Mouse (Mus musculus) frontal cortex, adult (tissue): ENCODE measurements around the gene Gdf3.
"Not testable (repeated sequence)": the region's sequence is repeated elsewhere in the genome, so short reads cannot be mapped to it uniquely, and the experiment has no call there.

Experiments
- ATAC-seq: cut with Nextera tagmentation; 2 replicates; pipeline ENCODE4 v1.9.2; 2017; ENCODE audit warnings: mild to moderate bottlenecking, moderate library complexity, mixed read lengths; ENCODE audit not compliant: low TSS enrichment

The Gdf3 gene

DNA sequence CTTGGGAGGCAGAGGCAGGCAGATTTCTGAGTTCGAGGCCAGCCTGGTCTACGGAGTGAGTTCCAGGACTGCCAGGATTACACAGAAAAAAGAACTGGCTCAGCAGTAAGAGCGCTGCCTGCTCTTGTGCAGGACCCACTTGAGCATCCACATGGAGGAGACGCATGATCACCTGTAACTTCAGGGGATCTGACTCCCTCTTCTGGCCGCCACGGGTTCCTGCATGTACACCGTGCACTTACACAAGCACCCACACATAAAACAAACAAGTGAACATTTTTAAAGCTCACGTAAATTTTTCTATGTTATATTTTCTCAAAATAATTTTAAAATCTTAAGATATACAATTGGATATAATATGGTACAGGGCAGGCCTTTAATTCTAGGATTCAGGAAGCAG is 4.4 kb downstream of the Gdf3 start:
- no peak for ATAC-seq

DNA sequence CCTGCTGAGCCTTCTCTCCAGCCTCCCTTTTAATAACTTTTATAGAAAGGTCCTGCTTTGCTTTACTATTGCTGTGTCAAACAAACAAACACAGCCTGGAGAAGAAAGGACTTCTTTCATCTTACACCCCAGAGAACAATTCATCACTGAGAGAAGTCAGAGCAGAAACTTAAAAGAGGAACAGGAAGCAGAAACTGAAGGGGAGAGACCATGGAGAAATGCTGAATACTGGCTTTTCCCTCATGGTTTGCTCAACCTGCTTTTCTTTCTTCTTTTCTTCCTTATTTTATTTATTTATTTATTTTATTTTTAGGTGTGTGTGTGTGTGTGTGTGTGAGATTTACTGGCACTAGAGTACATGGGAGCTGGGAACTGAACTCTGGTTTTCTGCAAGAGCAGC is 5.6 kb downstream of the Gdf3 start:
- ATAC-seq = no peak

DNA sequence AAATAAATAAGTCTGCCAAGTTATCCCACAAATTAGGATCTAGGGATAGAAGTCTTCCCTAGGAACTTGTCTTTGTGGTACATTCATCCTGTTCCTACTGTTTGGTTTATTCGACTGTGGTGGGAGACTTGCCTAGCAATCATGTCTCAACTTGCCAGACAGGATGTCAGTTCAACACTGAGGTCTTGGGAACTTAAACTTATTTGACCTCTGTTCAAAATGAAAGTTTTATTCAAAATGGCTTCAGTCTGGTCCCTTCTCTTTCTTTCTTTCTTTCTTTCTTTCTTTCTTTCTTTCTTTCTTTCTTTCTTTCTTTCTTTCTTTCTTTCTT is 6.9 kb downstream of the Gdf3 start:
- ATAC-seq = no peak

DNA sequence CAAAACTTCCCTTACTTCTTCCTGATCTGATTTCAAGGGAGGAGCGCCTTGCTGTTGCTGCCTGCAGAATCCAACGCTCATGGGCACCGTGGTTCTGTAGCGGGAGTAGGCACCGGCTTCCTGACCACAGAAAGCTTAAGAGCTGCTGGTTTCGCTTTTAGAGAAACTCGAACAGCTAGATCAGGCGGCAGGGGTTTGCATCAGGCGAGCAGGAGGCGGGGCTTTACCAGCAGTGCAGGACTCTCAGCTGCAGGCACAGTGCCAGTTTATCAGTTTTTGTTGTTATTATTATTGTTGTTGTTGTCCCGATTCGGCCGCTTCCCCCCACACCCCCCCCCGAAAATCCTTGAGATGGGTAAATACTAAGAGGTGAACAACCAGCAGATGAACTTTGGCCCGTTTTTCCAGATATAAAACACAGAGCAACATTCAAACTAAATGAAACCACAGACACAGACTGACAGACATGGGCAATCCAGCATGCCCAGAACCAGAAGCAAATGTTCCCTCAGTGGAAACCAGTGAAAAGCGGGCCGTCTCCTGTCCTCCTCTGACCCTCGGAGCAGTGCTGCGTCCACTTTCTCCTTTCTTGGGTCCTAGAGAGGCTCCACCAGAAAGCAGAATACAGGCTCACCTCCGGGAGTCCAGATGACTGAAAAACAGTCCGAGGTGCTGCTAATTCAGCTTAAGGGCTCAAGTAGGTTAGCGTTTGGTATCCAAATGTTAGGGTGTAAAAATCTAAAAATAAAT is 7.5 kb downstream of the Gdf3 start, which contains the start of gene Apobec1:
Gene Apobec1 (minus strand): TSS at position 203 of the 750 bp plus-strand sequence.
- ATAC-seq = peak; percentile 99

DNA sequence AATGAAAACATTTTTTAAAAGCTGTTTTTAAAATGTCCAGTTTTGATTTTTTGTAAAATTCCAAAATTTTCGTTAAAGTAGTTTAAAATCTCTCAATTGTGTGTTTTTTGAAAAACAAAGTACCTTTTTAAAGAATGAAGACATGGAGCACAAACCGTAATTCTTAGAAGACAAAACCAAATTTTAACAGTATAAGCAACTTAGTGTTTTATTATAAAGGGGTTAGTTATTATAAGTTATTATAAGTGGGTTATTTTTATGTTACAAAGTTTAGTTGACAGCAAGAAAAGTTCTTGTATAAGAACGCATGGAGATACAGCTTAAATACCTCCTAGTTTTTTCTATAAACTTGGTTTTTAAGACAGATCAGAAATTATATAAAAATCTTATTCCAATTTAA is 8.3 kb downstream of the Gdf3 start:
- no peak for ATAC-seq

DNA sequence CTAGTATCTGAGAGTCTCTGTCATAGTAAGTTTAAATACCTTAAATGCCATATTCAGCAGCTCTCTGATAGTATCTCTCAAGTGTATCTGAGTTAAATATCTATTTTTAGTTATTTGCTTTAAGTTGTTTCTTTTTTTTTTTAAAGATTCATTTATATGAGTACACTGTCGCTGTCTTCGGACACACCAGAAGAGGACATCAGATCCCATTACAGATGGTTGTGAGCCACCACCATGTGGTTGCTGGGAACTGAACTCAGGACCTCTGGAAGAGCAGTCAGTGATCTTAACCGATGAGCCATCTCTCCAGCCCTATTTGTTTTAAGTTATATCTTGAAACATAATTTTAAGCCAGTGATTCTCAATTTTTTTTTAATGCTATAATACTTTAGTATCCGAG is 8.9 kb downstream of the Gdf3 start:
- no peak for ATAC-seq

DNA sequence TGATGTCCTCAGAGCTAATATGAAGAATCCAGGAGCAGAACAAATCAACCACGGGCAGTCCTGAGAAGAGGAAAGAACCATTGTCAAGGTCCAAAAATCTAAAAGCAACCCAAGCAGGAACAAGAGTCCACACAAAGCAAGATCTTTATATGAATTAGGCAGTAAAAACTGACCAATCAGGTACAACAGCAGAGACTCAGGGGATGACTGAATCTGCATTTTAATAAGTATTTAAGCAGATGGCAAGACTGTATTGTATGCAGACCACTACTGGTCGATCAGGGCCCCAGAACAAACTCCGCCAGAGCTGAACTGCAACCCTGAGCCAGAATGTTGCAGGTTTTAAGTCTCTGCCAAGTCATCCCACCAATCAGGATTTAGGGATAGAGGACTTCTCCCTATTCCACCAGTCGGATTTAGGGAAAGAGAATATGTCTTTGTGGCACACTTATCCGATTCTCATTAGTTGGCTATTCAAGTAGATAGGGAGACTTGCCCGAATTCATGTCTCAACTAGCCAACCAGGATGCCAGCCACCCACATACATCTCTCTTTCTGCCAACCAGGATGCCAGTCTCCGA is 9.7 kb downstream of the Gdf3 start:
- no peak for ATAC-seq

DNA sequence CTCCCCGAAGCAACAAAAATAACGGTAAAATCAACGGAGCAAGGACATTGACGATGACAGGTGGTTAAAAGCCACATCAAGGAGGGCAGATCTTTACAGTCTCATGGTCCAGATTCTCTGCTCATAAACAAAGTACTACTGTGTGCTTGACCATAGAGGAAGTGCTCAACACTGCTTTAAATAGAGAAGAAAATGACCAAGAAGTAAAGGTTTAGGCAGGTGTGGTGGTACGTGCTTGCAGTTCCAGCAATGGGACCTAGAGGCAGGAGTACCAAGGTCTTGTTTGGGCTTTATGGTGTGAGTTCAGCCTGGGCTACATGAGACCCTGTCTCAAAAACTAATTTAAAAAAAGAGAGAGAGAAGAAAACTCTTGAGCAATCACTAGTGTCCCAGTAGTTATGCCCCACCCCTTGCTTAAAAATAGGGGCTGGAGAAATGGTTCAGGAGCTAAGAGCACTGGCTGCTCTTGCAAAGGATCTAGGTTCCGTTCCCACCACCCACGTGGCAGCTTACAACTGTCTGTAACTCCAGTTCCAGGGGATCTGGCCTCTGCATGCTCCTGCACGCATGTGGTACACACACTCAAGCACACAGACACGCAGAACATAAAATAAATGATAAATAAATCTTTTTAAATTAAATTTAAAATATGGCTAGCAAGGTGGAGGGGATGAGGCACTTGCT is 10.7 kb downstream of the Gdf3 start:
- ATAC-seq = no peak

DNA sequence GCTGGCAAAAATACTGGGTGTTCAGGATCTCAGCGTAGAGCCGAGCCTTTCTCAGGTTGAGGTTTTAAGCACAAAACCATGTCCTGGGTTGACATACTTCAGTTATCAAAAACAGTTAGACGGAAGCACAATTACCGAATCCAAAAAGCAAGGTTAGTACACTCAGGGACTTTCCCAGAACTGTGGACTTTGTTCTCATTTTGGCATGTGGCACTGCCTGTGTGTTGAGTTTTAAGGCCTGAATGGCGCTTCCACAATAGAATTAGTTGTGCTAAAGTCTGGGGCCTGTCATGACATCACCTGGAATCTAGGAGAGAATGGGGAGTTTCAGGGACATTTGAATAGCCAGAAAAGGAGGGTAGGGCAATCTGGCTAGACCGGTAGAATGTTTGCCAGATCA is 11.5 kb downstream of the Gdf3 start:
- no peak for ATAC-seq

DNA sequence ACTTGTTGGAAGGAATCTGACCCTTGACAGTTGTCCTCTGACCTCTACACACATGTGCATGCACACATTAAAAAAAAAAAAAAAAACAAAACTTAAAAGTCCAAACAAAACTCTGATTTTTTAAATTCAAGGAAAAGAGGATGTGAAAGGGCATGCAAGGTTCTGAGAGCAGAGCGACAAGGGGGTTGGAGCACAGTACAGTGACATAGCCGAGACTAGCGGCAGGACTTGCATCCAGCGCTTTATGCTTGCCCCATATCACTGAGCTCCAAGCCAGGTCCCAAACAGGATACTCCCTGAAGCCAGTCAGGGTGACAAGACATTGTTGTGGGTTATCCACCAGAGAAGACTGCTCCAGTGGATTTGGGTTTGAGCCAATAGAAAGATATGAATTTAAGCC is 11.9 kb downstream of the Gdf3 start:
- ATAC-seq = no peak

DNA sequence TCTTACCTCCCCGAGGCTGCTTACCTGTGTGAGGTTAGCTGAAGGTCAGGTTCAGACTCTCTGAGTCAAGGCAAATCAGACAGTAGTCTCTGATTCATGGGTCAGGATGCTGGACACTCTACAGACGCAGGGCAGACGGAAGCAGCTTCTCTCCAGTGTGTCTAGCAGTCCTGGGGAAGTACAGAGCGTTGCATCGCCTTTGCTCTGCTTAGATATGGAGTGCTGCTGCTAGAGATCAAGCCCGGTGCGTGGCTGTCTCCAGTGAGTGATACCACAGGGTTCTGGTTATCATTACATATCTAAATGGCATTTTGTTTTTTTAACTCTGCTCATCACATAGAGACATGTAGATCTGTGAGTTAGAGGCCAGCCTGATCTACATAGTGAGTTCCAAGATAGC is 13.3 kb downstream of the Gdf3 start:
- no peak for ATAC-seq

DNA sequence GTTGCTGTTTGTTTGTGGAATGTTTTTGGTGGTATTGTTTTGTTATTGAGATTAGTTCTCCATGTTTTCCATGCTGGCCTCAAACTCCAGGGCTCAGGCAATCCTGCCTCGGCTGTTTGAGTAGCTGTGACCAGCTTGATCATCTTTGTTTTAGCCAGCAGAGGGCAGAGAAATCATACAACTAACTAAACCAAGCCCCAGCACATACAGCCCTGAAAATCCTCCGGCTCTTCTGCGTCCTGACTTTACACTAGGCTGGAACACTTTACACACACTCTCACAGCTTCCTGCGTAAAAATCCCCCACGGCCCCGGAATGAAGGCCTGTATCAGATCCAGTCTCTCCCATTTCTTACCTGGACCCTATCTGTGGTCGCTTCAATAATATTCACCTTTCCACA is 14.2 kb downstream of the Gdf3 start:
- peak; percentile 96 for ATAC-seq

DNA sequence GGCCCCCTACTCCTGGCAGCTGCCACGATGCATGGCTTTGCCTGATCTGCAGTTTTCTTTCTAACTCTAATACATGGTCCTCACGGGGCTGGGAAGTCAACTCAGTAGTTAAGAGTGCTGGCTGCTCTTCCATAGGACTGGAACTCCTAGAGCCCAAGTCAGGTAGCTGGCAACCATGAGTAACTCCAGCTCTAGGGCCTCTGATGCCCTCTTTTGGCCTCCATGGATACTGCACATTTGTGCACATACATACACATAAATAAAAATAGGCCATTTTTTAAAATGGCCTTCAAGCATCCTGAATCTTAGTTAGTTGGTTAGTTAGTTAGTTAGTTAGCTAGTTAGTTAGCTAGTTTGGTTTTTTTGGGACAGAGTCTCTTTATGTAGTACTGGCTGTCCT is 17.0 kb downstream of the Gdf3 start:
- no peak for ATAC-seq

DNA sequence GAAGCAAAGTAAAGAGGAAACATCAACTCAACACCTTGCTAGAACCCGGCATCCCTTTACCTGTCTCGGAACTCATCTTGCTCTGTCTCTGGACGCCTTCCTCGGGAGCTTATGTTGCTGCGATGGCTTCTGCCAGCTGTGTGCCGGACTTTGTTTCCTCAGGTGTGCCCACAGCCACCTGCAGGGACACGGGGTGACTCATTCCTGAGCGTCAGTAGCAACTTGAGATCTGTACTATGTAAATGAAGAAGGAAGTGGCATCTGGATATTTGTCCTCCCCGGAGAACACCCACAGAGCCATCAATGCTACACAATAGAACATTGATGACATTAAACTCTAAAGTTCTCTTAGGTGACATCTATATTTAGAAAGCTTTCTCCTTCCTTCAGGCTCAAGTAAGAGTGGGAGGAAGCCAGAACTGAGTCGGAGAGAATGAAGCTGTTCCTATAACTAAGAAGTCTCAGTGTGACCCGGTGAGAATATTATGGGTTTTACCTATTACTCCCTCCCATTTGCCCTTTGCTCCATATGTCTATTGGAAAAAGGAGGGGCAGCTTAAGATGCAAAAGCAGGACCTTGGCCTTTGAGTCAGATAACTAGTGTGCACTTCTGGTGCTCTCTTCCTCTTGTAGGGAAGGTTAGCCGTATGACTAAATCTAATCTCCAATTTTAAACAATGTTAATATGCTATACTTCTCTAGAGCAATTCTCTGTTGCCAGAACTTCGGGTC is 18.7 kb downstream of the Gdf3 start:
- no peak for ATAC-seq

DNA sequence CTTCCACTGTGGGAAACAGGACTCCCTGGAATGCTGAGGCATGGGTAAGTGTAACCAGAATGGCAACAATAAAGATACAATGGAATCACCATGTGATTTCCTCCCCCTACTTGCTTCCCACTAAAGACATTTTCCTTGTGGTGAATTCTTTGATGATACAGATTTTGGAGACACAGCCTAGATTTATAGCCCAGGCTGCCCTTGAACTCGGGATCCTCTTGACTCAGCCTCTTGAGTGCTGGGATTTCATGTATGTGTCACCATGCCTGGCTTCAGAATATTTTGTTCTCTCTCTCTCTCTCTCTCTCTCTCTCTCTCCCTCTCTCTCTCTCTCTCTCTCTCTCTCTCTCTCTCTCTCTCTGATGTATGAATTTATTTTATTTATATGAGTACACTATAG is 30.8 kb downstream of the Gdf3 start:
- ATAC-seq = no peak

DNA sequence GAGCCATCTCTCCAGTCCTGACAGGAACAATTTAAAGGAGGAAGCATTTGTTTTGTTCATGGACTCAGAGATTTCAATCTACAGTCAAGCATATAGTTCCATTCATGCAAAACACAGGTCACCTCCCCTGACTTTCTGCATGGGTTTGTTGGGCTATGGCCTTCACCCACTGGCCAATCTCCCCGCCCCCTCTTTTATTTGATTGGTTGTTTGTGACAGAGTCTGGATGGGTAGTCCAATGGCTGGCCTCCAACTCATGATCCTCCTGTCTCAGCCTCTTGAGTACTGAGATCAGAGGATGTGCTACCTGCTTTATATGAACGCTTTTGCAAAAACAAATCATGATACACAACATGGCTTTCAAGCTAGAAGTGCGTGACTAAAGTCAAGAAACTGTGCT is 32.9 kb downstream of the Gdf3 start:
- ATAC-seq = no peak

DNA sequence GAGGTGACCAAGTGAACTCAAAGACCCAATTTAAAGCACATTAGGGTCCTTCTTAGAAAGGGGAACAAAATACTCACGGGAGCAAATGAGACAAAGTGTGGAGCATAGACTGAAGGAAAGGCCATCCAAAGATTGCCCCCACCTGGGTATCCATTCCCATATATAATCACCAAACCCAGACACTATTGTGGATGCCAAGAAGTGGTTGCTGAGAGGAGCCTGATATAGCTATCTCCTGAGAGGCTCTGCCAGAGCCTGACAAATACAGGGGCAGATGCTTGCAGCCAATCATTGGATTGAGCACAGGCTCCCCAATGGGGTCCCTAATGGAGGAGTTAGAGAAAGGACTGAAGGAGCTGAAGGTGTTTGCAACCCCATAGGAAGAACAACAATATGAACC is 34.9 kb downstream of the Gdf3 start:
- ATAC-seq = not testable (repeated sequence)

DNA sequence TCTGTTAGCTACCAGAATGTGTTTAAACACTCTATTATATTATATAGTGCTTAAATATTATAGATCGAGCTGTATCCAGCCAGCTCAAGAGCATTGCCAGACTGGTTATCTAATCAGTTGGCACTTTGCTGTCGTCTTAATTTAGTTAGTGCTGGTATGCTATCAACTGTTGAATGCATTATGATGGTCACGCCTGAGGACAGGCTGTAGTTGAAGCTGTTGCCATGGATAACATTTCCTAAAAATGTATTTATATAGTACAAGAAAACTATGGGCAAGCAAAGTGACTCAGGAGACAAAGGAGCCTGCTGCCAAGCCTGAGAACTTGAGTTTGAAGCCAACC is 38.3 kb downstream of the Gdf3 start:
- peak; percentile 20; the same call in 1 of the 2 replicates for ATAC-seq

DNA sequence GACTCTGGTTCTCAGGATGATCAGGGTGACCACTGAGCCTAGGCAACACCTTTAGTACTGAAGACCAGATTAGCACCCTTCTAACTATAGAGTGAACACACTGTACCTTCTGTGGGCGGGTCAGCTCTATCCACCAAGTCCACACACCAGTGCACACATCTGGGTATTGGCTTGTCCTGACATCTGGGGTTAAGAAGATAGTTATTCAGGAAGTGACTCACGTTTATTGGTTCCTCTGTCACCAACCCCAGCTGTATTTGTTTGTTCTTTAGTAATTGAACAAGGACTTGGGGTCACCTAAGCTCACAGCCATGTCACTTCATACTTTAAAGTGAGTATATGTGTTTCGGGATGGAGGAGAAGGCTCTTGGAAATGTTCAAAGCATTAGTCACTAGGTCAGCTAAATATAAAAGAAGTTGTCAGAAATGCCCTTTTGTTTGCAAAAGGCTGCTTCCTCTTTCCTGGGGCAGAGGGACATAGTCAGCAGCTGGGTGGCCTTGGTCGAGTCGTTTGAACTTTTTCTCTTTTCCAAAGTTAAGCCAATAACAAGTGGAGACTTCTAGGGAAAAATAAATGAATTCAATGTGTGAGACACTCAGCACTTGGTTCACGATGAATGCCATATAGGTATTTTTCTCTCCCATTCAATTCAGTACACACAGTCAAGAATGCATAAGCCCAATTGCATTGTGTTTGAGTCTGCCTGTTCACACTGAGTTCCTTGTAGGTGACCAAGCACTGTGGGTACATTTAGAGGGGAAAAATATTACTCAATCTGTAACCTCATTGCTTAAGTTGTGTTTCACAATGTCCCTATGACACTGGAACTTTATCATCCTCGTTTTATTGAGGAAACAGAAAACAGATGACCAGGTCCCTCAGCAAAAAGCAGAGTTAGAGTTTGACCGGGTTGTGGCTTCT is 38.9 kb downstream of the Gdf3 start:
- ATAC-seq = no peak

DNA sequence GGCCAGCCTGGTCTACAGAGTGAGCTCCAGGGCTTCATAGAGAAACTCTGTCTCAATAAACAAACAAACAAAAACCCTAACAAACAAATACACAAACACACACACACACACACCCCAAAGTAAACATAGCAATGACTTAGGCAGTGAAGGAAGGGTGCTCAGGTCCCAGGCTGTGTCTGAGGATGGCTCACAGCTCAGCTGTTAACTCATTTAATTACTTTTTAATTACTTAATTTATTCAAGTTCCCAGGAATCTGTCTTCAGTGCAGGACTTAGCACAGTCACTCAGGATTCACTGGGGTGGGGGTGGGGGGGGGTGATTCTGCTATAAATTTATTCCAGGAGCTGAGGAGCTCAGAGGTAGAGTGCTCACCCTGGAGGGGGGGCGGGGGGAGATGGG is 40.1 kb downstream of the Gdf3 start:
- no peak for ATAC-seq

DNA sequence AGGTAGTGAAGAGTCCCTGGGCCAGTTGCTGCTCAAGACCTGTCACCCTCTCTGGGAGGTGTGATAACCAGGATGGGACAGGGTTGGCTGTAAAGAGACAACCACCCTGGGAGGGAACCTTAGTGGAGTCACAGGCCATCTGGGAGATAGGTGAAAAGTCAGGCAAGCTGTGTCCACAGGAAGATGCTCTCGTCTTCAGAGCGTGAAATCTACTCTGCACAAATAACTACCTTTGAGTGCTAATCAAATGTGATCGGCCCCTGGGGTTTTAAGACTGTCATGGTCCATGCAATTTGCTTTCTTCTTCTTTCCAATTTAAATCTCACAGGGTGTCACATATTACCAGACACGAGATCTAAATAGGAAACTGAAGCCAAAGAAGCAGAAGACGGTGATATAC is 40.8 kb downstream of the Gdf3 start:
- ATAC-seq = no peak
